Mouse (Mus musculus) lung, adult 2 months (tissue): ENCODE measurements around the gene Camkmt. TPM values are rescaled to one million over a fixed set of nuclear protein-coding genes. Genes with fewer than 3 reads are reported as not detected.

ENCODE experiments used
- DNase-seq: peaks from one replicate; pipeline ENCODE4 v3.0.0; 2022
- H3K4me1 ChIP-seq: fragments of 200-500 bp; 2 replicates; pipeline ENCODE4 v1.6.1; 2011; ENCODE audit warnings: low read length; ENCODE audit not compliant: control insufficient read depth, insufficient read depth
- H3K4me3 ChIP-seq: fragments of 200-500 bp; replicated peaks from 2 replicates; pipeline ENCODE3; 2011; ENCODE audit warnings: low read depth, mild to moderate bottlenecking, control low read depth, low read length; ENCODE audit errors: extremely low read depth
- CTCF ChIP-seq: fragments of 200-500 bp; IDR thresholded peaks from 2 replicates; pipeline ENCODE4 v1.5.1; 2011; ENCODE audit warnings: mild to moderate bottlenecking, low read length, control low read depth; ENCODE audit not compliant: insufficient read depth
- POLR2A ChIP-seq: fragments of 200-500 bp; IDR thresholded peaks from 2 replicates; pipeline ENCODE4 v1.6.1; 2011; ENCODE audit warnings: low read depth, mild to moderate bottlenecking, control low read depth, low read length, borderline replicate concordance; ENCODE audit errors: extremely low read depth
- WGBS: fragments of 180-500 bp; shearing (Covaris S2); methylation state at CpG from one replicate; pipeline ENCODE4 v1.1.7; 2018; 5-methylcytosine and 5-hydroxymethylcytosine counted together
- polyA plus RNA-seq: library from polyadenylated mRNA; depleted of rRNA; stranded (reverse); fragments of >200 nt; gene quantifications from 2 replicates; pipeline ENCODE4 v1.2.3, GENCODE M21; 2012

Gene Camkmt
- polyA plus RNA-seq, 1 experiment = 1.8 TPM

DNA sequence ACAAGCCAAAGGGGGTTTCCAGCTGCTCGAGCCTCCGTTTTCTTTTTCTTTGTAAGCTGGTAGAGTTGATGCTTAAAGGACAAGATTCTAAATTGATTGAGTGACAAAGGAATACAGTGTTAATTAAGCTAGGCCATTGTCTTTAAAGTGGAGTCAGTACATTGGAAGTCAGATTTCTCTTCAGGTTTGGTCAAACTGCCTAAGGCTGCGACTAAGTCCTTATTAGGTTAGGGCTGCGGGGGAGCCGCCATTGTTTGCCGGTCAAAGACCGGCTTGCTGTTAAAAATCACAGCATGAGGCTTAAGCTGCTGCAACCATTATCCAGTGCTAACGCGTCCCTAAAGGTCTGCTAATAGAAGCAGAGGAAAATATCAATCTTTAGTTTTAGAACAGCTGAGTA lies 166.6 kb downstream of the Camkmt start:
- Histone ChIP-seq H3K4me1 (no peaks in the 10 kb centered on the region), H3K4me3 (no peak overlapping the region)
- 38% methylated on average over 9 of the region's 9 CpGs for WGBS
- DNase-seq = no peak
- TF ChIP-seq POLR2A = no peak
- TF ChIP-seq CTCF = no peak

DNA sequence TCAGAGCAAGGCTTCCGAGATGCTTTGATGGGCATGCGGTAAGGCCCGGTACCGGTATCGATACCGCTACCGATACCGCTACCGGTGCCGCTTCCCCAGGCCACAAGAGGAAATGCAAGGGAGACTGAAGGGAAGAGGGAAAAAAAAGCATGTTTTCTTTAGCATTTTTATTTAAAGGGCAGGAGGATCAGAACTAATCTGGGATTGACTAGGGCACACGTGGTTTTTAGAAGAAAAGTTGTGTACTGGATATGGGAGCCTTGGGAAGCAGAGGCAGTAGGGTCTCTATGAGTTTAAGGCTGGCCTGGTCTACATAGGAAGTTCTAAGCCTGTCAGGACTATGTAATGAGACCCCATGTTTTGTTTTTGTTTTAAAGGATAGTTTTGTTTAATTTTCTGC lies 167.0 kb downstream of the Camkmt start:
- no peak for DNase-seq
- no peak for TF ChIP-seq CTCF
- no peak for TF ChIP-seq POLR2A
- WGBS = 72% methylated on average over 11 of the region's 11 CpGs
- Histone ChIP-seq H3K4me3 (no peak overlapping the region), H3K4me1 (no peaks in the 10 kb centered on the region)

DNA sequence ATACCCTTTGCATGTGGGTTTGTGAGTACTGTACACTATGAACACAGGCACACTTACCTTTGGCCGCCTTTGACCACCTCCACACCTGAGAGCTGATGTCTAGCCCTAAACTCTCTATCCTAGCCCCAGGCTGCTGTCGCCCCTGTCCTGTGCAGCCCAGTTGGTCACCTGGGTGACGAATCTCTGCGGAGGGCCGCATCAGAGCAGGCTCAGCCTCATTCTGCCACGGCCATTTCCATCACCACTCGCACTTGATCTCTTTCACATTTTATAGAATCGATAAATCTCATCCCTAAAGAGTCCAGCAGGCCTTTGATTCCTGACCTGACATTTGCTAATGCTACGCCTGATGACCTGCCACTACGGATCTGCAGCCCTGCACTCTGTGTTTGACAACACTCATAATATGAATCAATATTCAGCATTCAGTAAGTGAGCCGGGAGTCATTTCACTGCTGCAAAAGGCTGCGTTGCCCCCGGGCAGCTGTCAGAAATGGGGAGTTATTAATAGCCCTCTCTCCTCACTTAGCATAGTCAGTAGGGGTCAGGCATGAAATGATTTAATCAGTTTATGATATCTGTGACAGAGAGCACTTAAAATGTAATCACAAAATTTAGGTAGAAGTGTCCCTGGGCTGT lies 168.5 kb downstream of the Camkmt start:
- H3K4me1 ChIP-seq = no peaks in the 10 kb centered on the region
- TF ChIP-seq CTCF (no peak), POLR2A (no peak)
- 85% methylated on average over 13 of the region's 13 CpGs for WGBS
- no peak overlapping the region for H3K4me3 ChIP-seq
- DNase-seq = no peak

DNA sequence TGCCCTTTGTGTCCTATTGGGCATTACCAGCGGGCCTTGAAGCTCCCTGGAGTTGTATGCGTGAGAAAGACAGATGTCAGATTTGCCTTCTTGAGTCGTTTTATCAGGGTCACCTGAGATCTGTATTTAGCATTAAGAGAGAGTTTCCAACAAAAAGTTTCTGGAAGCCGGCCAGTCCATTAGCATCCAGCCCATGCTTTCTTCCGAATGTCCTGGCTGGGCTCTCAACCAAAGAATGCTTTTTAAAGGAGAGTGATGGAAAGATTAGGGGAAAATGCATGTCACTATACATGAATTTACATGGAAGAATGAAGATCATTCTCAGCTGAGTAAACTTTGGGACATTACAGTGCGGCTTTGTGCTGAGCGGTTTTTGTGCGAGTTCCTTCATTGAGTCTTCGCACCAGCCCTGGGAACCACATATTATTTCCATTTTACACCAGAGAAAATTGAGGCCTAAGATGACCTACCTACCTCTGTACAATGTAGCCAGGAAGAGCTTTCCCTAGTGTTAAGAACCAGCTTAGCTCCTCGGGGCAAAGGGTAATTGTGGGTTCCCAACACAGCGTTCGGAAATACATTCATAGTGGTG lies 176.6 kb downstream of the Camkmt start:
- Histone ChIP-seq H3K4me1 (no peaks in the 10 kb centered on the region), H3K4me3 (no peak overlapping the region)
- no peak for TF ChIP-seq POLR2A
- TF ChIP-seq CTCF = no peak
- WGBS = 81% methylated on average over 12 of the region's 12 CpGs
- DNase-seq = no peak

DNA sequence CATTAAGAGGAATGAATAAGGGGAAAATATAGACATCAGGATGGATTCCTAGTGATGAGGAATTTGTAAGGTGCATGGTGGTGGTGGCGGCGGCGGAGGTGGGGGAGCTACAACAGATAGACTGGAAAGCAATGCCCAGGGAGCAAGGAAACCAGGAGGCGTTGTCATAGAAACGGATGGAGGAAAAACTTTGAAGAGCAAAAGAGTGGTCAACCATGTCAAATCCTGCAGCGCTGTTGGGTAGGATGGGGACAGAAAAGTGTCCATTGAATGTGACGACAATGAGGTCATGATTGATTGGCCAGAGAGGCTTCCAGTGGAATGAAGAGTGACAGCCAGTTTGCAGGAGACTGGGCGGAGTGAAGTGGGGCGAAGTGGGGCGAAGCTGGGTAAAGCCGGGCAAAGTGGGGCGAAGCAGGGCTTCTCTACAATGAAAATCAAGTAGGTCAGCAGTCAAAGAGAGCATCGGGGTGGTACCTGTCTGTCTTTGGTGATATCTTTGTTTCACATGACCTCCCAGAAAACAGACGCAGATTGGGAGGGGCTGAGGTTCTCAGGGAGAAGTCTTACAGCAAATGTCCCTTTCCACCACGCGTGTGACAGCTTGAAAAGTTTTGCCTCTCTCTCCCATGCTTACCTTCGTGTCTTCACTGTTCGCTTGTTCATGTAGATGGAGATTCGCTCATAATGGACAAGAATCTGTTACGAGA lies 181.3 kb downstream of the Camkmt start:
- DNase-seq = no peak
- TF ChIP-seq CTCF = no peak
- TF ChIP-seq POLR2A = no peak
- Histone ChIP-seq H3K4me1 (no peaks in the 10 kb centered on the region), H3K4me3 (no peak overlapping the region)
- WGBS = 91% methylated on average over 20 of the region's 20 CpGs

DNA sequence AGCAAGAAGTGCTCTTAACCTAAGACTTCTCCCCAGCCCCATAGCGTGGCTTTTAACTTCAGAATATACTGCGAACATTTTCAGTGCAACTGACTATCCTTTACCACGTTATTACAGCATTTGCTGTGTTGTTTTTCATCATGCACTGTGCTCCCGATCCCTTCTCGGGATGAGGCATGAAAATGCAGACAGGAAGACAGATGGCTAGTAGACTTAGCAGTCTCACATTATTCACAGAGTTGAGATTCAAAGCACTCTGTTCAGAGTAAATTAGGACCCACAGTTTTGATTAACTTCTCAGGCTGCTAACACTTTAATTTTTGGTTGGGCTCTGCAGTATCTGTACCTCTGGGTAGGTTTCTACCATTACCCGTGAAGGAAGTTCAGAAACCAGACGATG lies 189.4 kb downstream of the Camkmt start:
- TF ChIP-seq POLR2A (no peak), CTCF (no peak)
- 71% methylated on average over 7 of the region's 7 CpGs for WGBS

DNA sequence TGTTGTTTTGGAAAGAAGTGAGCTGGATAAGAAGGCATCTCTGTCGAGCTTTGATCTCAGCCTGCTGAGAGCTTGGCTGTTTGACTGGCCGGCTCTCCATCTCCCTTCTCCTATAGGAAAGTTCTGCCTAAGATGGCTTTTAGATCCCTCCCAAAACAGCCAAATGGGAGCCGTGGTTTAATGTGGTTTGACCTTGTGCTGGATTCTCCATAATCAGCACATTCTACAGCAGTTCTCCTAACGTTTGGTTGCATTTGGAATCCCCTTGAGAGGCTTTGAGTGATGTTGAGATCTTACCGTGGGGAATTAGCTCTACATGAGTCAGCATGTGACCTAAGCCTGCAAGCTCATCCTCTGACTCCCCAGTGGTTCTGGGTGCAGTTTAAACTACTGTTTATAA lies 192.1 kb downstream of the Camkmt start:
- TF ChIP-seq CTCF = no peak
- TF ChIP-seq POLR2A = no peak
- no peak for DNase-seq
- H3K4me3 ChIP-seq = no peak overlapping the region
- no peaks in the 10 kb centered on the region for H3K4me1 ChIP-seq
- 60% methylated on average over 5 of the region's 5 CpGs for WGBS

More for the DNA sequence above, 189.4 kb downstream of the Camkmt start:
- H3K4me1 ChIP-seq = no peaks in the 10 kb centered on the region
- H3K4me3 ChIP-seq = no peak overlapping the region
- no peak for DNase-seq

DNA sequence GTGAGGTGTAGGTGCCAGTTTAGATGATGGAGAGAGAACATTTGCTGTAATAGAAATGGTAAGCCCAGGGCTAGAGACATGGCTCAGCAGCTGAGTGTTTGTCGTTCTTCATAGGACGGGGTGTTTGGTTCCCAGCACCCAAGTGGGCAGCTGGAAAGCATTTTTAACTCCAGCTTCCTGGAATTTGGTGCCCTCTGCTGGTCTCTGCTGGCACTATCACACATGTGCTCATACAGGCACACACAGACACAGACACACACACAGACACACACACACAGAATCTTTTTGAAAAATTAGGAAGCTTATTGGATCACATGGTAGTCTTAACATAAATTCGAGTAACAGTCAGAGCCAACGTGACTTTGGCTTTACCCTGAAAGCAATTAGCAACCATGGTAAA lies 200.8 kb downstream of the Camkmt start:
- H3K4me3 ChIP-seq = no peak overlapping the region
- DNase-seq = no peak
- TF ChIP-seq CTCF (no peak), POLR2A (no peak)
- WGBS = 91% methylated on average over 4 of the region's 4 CpGs
- no peaks in the 10 kb centered on the region for H3K4me1 ChIP-seq

DNA sequence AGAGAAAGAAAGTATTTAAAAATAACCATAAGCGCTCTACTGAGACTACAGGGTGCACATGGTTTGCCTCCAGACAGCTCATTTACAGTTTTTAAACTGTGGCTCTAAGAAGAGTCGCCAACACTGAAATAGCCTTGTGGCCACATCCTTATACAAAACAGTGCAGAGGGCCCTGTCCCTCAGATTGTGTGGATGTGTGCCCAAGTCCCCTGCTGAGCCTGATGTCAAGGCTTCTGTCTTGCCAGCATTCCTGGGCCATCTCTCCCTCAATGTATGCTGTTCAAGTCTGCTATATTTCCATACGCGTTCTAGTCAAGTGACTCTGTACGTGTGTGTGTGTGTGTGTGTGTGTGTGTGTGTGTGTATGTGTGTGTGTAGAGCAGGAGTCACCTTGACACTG lies 201.2 kb downstream of the Camkmt start:
- no peaks in the 10 kb centered on the region for H3K4me1 ChIP-seq
- WGBS = 92% methylated on average over 5 of the region's 5 CpGs
- TF ChIP-seq POLR2A (no peak), CTCF (no peak)
- H3K4me3 ChIP-seq = no peak overlapping the region
- DNase-seq = no peak

DNA sequence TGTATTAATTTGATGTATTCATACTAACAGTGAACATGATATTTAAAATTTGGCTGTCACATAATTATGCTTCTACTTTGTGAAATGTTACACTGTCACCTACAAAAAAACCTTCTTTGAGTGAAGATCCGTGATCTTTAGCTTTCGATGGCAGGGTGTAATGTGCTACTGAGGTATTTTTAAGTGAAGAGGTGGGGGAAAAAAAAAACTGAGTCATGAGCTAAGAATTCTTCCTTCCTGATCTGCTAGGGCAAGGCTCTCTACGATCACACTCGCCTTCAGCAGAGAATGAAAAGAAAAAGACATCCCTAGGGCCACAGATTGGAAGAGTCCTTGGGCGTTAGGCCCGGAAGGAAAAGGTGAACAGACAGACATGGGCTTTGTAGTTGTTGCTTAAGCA lies 201.9 kb downstream of the Camkmt start:
- TF ChIP-seq POLR2A (no peak), CTCF (no peak)
- H3K4me3 ChIP-seq = no peak overlapping the region
- WGBS = 79% methylated on average over 6 of the region's 6 CpGs
- no peak for DNase-seq
- no peaks in the 10 kb centered on the region for H3K4me1 ChIP-seq
